Mouse (Mus musculus) G1E (cell line): ENCODE data around the gene Katnb1. TPM values are rescaled to one million over a fixed set of nuclear protein-coding genes. Genes with fewer than 3 reads are reported as not detected.

Experiments used
- ATAC-seq: 2 replicates; pipeline ENCODE4 v1.8.0; 2016; ENCODE audit warnings: mild to moderate bottlenecking; ENCODE audit not compliant: insufficient number of reproducible peaks, poor library complexity, low FRiP score, severe bottlenecking; ENCODE audit errors: extremely low read depth
- DNase-seq: peaks from one replicate; pipeline ENCODE4 v3.0.0; 2012; ENCODE audit warnings: low spot score
- H3K27me3 ChIP-seq: 2 replicates; pipeline ENCODE4 v1.6.1; 2012; ENCODE audit warnings: mild to moderate bottlenecking, low read length, inconsistent platforms; ENCODE audit not compliant: insufficient read depth
- H3K36me3 ChIP-seq: replicated peaks from 2 replicates; pipeline ENCODE3; 2012; ENCODE audit warnings: mild to moderate bottlenecking, inconsistent platforms
- H3K4me1 ChIP-seq: 2 replicates; pipeline ENCODE4 v1.6.1; 2012; ENCODE audit warnings: low read depth, low read length, inconsistent platforms, mixed read lengths; ENCODE audit not compliant: insufficient read depth
- H3K4me3 ChIP-seq: 2 replicates; pipeline ENCODE4 v1.5.1; 2012; ENCODE audit warnings: low read depth, mild to moderate bottlenecking, inconsistent platforms, low read length, moderate library complexity, mixed read lengths
- H3K9me3 ChIP-seq: replicated peaks from 2 replicates; pipeline ENCODE4 v1.6.1; 2012; ENCODE audit warnings: inconsistent platforms
- CTCF ChIP-seq: IDR thresholded peaks from 2 replicates; pipeline ENCODE4 v1.5.1; 2012; ENCODE audit warnings: low read depth, low read length, inconsistent platforms, mixed read lengths
- GATA1 ChIP-seq: IDR thresholded peaks from 2 replicates; pipeline ENCODE4 v1.6.1; 2012; ENCODE audit warnings: borderline replicate concordance, low read length, inconsistent platforms, mixed read lengths
- GATA2 ChIP-seq: IDR thresholded peaks from 2 replicates; pipeline ENCODE4 v1.6.1; 2012; ENCODE audit warnings: low read depth, low read length, inconsistent platforms, borderline replicate concordance
- POLR2AphosphoS5 ChIP-seq: IDR thresholded peaks from 2 replicates; pipeline ENCODE4 v1.6.1; 2012; ENCODE audit warnings: low read depth, low read length, inconsistent platforms; ENCODE audit not compliant: insufficient replicate concordance
- TAL1 ChIP-seq: conservative IDR thresholded peaks from 2 replicates; pipeline ENCODE4 v1.6.1; 2012; ENCODE audit warnings: low read depth, low read length, inconsistent platforms, mixed read lengths
- polyA plus RNA-seq: library from polyadenylated mRNA; stranded (reverse); fragments of >175 nt; gene quantifications from 2 replicates; pipeline ENCODE4 v1.2.3, GENCODE M21; 2012
- total RNA-seq, 2 experiments: library from RNA; stranded (forward) in 1 of 2; stranded (reverse) in 1 of 2; fragments of 200-1000 nt in 1 of 2; fragments of >200 nt in 1 of 2; fragmentation: Nextera tagmentation in 1 of 2; gene quantifications; 2 replicates each; pipeline ENCODE4 v1.2.3; 2014 to 2017

Gene Katnb1
- total and polyA plus RNA-seq, 3 experiments, result 4.3 to 40.0 (median 14.3) TPM

DNA sequence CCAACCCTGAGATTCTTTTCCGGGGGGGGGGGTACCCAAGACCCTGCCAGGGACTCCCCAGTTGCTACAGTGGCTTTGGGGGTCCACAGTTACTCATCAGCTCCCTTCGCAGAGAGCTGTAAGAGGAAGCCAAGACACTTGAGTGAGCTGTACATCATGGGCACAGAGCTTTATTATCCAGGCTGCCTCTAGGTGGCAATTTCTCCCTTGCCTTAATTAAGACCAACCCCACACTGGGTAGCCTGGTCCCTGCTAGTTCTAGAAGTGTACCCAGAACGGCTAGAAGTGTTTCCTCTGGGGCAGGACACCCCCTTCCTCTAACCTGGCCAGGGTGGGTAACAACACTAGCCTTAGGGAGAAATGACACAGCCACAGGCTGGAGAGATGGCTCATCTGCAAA is 54.3 kb downstream of the Katnb1 start:
- Histone ChIP-seq H3K4me3 (no peak overlapping the region), H3K4me1 (no peaks in the 10 kb centered on the region), H3K27me3 (peaks cover 40% of the 10 kb centered on the region), H3K9me3 (no peaks in the 10 kb centered on the region), H3K36me3 (no peaks in the 10 kb centered on the region)
- no peak for TF ChIP-seq CTCF
- no peak for TF ChIP-seq TAL1
- TF ChIP-seq GATA2, result no peak
- TF ChIP-seq GATA1, result no peak
- no peak for TF ChIP-seq POLR2AphosphoS5
- DNase-seq (no peak), ATAC-seq (no peak)

DNA sequence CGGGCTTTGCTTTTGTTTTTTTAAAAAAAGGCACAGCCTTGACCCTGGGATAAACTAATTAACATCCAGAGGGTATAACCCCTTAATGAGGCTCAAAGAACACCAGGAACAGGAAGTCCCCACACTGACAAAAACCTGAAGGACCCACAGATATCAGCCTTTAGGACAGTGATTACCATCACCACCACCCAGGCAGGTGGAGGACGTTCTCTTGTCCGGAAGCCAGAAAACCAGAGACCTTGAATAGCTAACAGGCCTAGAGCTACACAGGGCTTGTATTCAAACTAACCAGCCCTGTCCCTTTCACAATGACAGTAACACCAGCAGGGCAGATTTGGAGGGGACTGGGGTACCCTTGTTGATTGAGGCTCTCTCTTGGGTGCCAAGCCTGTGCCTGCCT is 55.2 kb downstream of the Katnb1 start:
- H3K4me1 ChIP-seq, result no peaks in the 10 kb centered on the region
- TF ChIP-seq POLR2AphosphoS5 (no peak), CTCF (no peak), TAL1 (no peak), GATA1 (no peak), GATA2 (no peak)

DNA sequence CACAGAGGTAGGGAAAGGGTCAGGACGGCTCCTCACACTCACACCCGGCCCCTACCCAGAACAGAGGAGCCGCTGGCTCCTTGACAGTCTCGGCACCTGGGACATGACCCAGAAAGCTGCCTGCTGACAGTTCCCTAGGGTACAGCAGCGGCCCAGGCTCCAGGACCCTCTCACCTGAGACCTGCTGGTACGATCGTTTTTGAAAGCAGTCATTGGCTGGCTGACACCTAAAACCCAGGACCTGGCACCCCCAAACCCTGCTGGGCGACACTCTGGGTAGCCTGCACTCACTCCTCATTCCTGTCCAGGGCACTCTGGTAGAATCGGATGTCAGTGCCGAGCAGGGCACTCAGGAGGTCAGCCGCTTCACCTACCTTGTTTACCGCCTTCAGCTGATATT is 56.2 kb downstream of the Katnb1 start:
- DNase-seq (no peak), ATAC-seq (no peak)
- Histone ChIP-seq H3K4me1 (no peaks in the 10 kb centered on the region), H3K9me3 (no peaks in the 10 kb centered on the region), H3K4me3 (no peak overlapping the region), H3K27me3 (peaks cover 51% of the 10 kb centered on the region), H3K36me3 (no peaks in the 10 kb centered on the region)
- TF ChIP-seq TAL1 (no peak), CTCF (no peak), GATA2 (no peak), GATA1 (no peak), POLR2AphosphoS5 (no peak)

More for the DNA sequence above, 55.2 kb downstream of the Katnb1 start:
- DNase-seq, result no peak
- Histone ChIP-seq H3K4me3 (no peak overlapping the region), H3K9me3 (no peaks in the 10 kb centered on the region), H3K27me3 (peaks cover 45% of the 10 kb centered on the region), H3K36me3 (no peaks in the 10 kb centered on the region)
- no peak for ATAC-seq

DNA sequence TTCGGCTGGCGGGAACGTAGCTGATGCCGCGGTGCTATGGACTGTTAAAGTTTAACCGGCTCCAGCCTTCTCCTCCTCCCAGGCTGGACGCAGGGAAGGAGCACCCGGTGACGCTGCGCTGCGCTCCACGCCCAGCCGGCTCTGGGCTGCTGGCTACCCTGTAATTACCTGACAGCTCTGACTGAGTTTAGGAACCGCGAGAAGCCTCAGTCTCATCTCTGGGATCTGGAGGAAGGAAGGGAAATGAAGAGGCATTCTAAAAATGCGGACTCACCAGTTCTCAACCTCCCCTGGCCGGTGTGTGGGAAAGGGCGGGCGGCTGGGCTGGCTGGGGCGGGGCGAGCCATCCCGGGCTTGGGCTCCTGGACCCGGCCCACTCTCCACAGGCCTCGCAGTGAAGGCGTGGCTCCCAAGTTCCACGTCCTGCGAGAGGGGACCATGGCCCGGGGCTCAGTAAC is 56.7 kb downstream of the Katnb1 start:
- Histone ChIP-seq H3K4me1 (no peaks in the 10 kb centered on the region), H3K36me3 (no peaks in the 10 kb centered on the region), H3K9me3 (no peaks in the 10 kb centered on the region), H3K4me3 (no peak overlapping the region), H3K27me3 (peaks cover 54% of the 10 kb centered on the region)
- DNase-seq (no peak), ATAC-seq (no peak)
- TF ChIP-seq GATA2 (no peak), POLR2AphosphoS5 (no peak), TAL1 (no peak), CTCF (no peak), GATA1 (no peak)

DNA sequence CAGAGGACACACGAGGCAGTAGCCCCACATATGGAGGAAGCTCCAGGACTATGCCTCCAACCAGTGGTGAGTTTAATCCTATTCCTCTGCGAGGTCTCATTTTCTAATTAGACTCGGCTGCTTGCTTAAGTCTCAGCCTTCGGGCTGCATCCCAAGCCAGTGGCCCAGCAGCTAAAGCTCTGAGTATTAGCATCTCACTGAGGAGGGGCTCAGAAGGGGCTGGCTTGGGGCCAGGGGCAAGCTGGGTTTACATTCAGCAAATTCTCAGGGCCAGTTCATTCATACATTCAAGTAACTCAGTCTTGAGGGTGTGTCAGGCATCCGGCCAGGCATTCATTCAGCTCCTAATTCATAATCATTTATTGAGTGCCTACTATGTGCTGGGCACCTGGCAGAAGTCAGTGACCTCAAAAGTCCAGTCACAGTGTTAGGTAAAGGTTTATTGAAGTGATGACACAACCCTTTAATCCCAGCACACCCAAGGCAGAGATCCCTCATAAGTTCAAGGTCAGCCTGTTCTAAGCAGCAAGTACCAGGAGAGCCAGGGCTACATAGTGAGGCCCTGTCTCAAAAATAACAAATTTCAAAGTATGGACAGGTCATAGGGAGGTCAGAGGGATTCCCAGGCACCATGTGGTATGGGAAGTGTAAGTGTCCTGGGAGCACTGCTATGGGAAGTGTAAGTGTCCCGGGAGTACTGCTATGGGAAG is 57.5 kb downstream of the Katnb1 start:
- no peaks in the 10 kb centered on the region for H3K4me1 ChIP-seq
- TF ChIP-seq POLR2AphosphoS5 (no peak), GATA2 (no peak), CTCF (no peak), TAL1 (no peak), GATA1 (no peak)
- ATAC-seq (no peak), DNase-seq (no peak)
- no peaks in the 10 kb centered on the region for H3K9me3 ChIP-seq
- no peak overlapping the region for H3K4me3 ChIP-seq
- H3K36me3 ChIP-seq, result no peaks in the 10 kb centered on the region
- peaks cover 60% of the 10 kb centered on the region for H3K27me3 ChIP-seq

DNA sequence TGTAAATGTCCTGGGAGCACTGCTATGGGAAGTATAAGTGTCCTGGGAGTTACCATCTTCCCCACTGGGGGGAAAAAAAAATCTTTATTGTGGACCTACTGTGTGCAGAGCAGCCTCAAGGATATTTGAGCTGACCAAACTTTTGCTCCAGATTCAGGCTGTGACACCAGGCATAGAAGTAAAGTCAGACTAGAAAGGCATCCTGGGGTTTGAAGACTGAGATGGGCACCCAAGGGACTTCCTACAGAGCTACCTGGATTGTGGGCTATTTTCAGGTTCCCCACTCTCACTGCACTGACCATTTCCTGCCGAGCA is 58.0 kb downstream of the Katnb1 start:
- ATAC-seq (no peak), DNase-seq (no peak)
- no peak overlapping the region for H3K4me3 ChIP-seq
- TF ChIP-seq POLR2AphosphoS5, result no peak
- TF ChIP-seq GATA1, result no peak
- no peak for TF ChIP-seq CTCF
- no peak for TF ChIP-seq TAL1
- no peak for TF ChIP-seq GATA2
- H3K4me1 ChIP-seq, result no peaks in the 10 kb centered on the region
- peaks cover 60% of the 10 kb centered on the region for H3K27me3 ChIP-seq
- no peaks in the 10 kb centered on the region for H3K36me3 ChIP-seq
- no peaks in the 10 kb centered on the region for H3K9me3 ChIP-seq

DNA sequence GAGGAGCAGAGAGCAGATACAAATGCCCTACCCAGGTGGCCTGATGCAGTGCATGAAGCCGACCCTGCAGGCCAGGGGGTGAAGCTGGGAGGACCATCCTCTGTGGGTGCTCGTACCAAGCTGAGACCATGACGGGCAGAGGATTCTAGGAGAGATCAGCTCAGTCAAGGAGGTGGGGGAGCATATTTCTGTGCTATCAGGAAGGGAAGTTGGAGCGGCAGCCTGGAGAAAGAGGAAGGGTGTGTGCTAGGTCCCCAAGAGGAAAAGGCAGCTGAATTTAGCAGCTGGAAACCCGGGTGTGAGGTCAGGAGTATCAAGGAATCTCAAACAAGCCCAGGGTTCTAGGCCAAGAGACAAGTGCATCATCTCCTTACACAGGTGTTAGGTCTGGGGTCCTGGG is 59.6 kb downstream of the Katnb1 start:
- peaks cover 53% of the 10 kb centered on the region for H3K27me3 ChIP-seq
- no peaks in the 10 kb centered on the region for H3K9me3 ChIP-seq
- TF ChIP-seq GATA2 (no peak), POLR2AphosphoS5 (no peak), CTCF (no peak), TAL1 (no peak), GATA1 (no peak)
- DNase-seq (no peak), ATAC-seq (no peak)
- H3K4me1 ChIP-seq, result no peaks in the 10 kb centered on the region
- H3K36me3 ChIP-seq, result no peaks in the 10 kb centered on the region
- H3K4me3 ChIP-seq, result no peak overlapping the region
